Mouse (Mus musculus) v-Abl transformed pro-B cells (cell line): Measurements from ENCODE around the gene Spock1.

ENCODE experiments used
- in situ Hi-C, 2 experiments: fragments of 400-800 bp; cut with MboI; formaldehyde crosslinking; loops; one replicate each; pipeline ENCODE4 v1.15.1; 2025; ENCODE audit not compliant: unreplicated experiment in 2 of 2

Gene Spock1

DNA sequence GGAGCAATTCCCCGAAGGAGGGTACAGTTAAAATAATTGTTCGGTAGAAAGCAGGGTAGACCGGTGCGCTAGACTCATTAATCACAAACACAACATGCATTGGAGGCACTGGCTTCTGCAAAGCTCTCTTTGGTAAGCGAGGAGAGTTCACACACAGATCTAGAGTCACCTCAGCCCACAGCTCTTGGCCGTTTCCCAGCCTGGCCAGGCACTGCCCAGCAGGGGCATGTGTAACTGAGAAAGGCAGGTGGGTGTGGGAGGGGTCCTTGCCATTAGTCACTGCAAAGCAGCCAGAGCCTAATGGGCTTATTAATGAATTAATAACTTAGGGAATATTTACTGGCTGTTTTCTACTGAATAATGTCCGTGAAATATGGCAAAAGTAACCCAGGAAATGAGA lies 172.1 kb downstream of the Spock1 start:
- in situ Hi-C loops, result no loop called here

DNA sequence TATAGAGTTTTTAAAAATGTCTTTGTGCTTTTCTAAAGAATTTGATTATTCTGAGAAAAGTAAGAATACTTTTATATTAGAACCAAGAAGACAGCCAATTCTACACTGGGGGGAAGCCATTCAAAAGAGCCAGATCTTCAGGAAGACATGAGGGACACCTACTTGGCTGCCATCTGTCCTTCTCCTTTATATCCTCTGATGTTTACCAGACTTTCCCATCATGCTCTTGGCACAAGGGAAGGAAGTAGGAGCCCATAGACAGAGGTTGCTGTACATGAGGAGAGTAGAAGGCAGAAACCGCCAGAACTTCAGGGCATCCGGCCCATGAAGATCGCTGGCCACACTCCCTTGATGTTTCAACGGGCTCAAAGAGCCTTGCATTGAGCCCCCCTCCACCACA lies 173.6 kb downstream of the Spock1 start:
- in situ Hi-C loops, result no loop called here

DNA sequence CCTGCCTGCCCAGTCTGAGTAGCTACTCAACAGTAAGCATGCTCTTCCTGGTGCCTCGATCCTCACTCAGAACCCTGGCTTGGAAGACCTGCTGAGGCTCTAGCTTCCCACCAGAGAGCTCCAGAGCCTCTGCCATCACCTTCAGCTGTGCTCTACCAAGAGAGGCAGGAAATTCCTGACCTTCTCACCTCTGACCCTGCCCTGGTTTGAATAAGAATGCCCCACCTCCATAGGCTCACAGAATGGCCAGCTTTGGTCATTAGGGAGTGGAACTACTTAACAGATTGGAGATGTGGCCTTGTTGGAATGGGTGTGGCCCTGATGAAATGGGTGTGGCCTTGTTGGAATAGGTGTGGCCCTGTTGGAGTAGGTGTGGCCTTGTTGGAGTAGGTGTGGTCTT lies 174.6 kb downstream of the Spock1 start:
- in situ Hi-C loops, result no loop called here

DNA sequence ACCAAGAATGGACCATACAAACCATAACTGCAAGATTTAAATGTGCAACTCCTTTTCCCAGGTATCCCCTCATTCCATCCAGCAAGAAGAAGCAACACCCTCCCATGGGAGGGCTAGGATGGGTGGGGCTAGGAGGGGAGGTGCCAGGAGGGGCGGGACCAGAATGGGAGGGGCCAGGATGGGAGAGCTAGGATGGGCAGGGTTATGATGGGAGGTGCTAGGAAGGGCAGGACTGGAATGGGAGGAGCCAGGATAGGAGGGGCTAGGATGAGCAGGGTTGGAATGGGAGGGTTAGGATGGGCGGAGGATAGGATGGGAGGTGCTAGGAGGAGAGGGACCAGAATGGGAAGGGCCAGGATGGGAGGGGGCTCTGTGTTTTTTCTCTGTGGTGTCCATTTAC lies 175.9 kb downstream of the Spock1 start:
- in situ Hi-C loops, result no loop called here

DNA sequence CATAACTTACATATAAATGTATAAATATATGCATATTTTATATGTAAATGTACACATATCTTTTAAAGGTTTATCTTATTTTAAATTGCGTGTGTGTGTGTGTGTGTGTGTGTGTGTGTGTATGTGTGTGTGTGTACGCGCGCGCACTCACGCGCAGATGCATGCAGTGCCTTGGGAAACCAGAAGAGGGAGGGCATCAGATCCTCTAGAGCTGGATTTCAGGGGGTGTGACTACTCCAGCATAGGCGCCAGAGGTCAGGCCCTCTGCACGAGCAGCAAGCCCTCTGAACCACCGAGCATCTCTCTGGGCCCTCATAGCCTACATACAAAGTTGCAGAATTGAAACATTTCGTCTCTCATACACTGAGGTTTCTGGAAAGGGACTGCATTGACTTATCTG lies 180.4 kb downstream of the Spock1 start:
- in situ Hi-C loops, result no loop called here

DNA sequence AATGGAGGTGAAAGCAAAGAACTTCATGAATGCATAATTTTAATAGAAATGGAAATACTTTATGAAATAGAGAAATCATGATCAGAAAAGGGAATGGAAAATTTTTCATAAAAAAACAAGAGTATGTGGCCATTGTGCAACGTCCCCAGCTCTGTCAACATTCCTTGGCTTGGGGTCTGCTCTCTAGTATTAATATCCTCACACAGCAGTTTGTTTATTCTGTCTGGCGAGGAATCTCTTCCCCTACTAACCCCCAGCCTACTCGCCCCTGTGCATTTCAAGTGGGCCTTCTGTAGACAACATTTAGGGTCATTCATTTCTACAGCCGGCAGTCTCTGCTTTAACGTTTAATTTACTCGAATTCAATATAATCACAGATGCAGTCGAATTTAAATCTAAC lies 181.5 kb downstream of the Spock1 start:
- in situ Hi-C loops, result no loop called here

DNA sequence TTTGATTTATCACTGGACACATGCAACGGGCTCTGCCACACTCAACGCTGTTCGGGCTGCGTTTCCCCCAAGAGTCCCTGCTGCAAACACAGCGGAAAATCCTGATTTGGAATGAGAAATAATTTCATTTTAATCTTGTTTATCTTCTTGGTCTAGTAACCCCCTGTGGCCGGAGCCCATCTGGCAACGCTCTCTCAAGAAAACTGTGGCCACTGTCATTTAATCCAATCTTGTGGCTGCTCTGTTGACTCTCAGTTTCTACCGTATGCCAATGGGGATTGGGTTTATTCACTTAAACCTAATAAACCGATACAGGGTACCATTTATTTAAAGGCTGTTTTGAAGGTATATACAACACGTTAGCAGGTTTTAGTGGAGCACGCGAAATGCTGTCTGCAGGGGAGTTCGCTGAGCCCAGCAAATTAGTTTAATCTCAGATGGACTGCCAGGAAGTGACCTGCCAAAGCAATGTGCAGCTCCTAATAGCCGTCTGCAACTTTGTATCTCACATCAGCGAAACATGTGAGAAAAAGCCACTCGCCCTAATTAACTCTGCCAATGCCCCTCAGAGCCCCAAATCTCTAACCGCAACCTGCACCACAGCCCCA lies 185.7 kb downstream of the Spock1 start:
- in situ Hi-C loops, result no loop called here

DNA sequence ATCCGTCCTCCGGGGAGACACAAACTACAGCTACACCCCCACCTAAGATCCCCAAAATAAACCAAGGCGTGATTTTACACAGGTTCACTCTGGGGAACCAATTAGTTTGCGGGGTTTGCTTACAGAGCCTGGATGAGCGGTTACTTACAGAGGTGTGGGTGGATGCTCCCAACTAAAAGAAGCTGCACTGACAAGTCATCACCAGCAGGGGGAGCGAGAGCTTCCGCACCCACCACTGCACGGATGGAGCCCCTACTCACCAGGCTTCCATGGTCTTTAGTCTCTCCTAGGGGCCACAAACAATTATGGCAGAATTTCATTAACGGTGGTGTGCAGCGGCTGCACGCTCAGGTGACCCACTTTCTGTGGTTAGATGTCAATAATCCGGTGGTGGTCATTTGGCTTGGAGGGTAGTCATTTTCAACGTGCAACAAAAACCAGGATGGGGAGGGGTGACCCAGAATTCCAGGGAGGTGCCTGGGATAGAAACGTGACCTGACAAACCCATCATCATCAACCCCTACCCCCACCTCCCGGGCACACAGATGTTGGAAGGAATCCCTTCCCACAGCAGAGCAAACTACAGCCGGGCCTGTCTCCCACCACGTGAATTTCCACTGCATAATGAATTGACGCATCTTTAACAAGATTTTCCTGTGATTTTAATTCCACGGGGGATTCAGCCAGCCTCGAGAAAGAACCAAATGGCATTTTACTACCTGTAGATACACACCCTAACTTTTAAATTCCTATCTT lies 186.4 kb downstream of the Spock1 start:
- in situ Hi-C loops, result no loop called here

DNA sequence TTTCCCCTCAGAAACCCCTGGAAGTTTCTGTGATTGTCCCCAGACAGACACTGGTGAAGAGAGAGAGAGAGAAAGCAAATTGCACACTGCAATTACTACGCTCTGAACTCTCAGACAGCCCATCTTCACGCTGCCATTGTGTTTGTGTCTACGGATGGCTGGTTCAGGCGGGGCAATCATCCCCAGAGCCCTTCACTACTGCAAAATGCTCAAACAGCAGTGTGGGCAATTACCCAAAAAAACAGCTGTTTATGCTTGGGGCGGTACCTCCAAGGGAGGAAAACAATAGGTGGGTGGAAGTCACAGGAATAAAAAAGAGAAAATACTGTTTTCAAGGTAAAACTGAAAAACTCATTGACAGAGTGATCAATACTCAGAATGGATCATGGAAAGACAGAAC lies 190.0 kb downstream of the Spock1 start:
- in situ Hi-C loops, result no loop called here

DNA sequence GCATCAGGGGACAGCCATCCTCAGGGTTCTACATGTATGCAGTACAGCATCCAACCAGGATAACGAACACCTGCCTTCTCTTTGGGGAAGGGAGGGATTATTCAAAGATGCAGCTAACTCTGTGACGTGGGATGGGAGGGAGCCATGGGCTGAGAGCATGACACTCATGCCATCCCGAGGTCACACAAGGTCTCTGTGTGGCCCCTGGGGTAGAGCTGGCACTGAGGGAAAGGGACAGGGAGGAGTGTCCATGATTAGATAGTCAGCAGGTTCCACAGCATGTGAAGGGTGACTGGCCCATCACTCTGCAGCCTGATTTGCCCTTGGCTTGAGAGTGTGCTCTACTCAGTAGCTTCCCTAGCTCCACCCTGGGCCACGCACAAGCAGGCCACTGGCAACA lies 195.2 kb downstream of the Spock1 start:
- in situ Hi-C loops, result no loop called here

DNA sequence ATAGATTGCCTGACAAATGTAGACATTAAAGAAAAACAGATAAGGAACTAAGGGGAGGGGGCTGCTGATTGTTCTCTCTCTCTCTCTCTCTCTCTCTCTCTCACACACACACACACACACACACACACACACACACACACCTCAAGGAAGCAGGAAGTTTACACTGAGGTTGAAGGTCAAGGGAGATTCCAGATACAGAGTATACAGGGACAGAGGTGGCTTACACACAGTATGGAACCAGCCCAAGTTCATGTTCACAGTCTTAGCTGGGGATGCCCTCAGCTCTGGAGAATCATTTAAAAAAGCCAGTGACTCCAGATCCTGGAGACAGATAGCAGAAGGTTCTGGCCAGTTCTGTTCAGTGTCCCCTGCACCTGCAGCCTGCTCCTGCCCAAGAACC lies 199.7 kb downstream of the Spock1 start:
- in situ Hi-C loops, result no loop called here

DNA sequence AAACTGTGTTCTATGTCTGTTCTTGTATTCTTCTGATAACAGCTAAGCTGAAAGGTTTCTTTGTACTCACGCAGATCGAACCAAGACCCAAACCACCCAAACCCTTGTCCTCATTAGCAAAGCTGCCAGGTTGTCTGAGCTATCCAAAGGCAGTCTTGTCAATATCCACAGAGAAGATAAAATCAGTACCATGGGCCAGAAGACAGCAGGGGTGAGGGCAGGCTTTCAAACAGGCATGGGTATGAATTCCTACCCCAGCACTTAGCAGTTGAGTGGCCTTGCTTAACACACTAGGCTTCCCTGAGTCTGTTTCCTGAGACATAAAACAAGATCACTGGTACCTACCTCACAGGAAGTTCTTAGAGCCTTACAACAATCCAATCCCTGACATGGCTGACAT lies 205.2 kb downstream of the Spock1 start:
- in situ Hi-C loops, result no loop called here

DNA sequence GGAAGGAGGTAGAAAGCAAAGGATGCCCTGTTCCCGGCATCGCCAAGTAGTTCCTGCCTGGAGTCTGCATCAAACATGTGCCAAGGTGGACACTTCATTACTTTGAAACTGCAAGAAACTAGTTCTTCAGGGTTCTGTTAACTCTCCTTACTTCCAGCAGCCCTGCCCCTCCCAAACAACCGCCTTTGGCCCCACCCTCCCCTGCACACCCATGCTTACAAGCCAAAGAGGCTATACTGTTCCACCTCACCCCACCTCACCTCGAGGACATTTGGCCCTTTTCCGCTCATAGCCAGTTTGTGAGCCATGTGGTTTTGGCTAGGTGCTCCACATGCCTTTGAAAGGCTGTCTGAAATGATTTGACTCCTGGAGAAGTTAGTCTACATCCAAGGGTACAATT lies 211.4 kb downstream of the Spock1 start:
- in situ Hi-C loops, result no loop called here

DNA sequence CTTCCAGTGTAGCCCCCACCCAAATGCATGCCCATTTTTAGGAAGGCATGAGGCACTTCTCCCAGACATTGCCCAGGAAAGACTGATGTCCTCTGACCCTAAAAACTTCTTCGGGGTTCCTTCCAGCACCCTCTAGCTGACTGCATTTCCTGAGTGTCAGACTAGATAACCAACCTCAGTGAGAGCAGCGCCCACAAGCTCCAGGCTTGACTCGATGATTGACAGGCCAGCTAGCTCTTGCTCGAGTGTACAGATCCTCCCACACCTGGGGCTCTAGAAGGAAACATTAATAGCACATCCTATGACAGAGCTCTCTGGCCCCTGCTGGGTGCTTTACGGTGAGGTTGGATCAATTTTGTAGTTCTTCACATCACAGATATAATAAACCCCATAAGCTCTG lies 219.2 kb downstream of the Spock1 start:
- in situ Hi-C loops, result no loop called here

DNA sequence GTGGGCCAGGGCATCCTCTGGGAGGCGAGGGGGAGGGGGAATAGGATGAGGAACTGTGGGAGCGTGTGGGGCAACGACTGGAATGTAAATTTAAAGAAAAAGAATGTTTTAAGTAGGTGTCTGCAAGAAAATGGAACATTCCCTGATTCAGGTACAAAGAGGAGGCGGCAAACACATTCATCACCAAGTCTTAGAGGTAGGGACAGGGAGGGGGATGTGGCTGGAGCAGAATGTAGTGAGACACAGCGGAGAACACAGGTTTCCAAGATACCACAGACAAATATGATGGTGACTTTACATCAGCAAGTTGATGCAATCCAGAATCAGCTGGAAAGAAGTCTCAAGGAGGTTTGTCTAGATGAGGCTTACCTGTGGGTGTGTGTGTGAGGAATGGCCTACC lies 221.7 kb downstream of the Spock1 start:
- in situ Hi-C loops, result no loop called here

DNA sequence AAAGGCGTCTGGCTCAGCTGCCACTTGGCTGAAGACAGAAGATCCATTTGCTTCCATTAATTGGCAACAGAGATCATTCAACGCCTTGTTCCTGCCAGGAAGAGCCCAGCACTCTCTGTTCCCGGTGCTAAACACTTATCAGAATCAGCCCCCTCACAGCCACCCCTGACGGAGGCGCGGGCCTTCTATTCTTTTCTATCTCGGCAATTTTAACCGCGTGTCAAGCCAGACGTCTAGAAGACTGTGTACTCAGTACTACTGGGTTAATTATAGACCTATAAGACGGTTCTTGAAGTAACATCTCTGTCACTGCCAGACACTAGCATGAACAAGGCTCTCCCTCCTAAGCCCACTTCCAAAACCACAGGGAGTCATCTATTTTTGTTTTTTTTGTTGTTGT lies 222.9 kb downstream of the Spock1 start:
- in situ Hi-C loops, result no loop called here

DNA sequence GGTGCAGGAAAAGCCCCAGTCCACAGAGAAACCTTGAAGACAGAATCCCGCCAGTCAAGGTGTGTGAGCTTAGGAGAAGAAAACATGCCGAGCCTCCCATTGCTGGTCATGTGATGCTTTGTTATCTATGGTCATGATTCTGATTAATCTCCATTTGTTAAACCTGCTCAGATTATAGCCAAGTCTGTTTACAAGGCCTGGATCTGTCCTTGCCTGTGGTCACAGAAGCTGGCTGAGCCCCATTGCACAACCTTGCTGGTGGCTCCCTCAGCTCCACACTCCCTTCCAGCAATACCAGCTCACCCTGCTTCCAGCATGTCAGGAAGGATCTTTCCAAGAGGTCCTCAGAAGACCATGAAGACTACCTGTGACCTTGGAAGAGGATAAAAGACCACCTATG lies 228.5 kb downstream of the Spock1 start:
- in situ Hi-C loops, result no loop called here

DNA sequence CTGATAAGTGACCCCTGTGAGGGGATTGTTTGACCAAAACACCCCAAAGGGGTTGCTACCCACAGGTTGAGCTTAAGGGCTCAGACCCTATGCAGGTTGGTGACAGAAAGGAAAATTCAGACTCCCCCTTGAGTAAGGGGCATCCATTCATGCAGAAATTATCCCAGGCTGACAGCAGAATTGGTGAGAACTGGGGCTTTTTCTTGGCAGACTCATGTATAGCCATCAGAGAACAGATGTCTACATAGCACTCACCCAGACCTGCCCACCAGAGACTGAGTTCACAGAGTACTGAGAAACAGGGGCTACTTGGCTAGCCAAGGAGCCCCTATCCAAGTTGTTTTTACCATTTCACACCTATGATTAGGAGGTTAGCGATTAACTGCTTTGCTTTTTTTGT lies 231.3 kb downstream of the Spock1 start:
- in situ Hi-C loops, result no loop called here

DNA sequence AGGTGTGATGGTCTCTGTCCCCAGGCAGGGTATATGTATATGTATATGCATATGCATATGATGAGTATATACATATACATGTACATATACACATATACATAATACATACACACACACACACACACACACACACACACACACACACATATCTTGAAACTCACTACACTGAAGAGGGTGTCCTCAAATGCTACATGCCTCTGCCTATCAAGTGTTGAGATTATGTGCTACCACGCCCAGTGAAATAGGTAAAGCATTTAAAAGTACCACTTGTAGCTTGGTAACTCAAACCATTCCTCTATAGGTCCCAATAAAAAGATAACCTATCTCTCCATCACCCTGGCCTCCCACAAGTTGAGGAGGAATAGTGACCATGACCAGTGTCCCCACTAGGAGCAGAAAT lies 234.7 kb downstream of the Spock1 start:
- in situ Hi-C loops, result no loop called here

DNA sequence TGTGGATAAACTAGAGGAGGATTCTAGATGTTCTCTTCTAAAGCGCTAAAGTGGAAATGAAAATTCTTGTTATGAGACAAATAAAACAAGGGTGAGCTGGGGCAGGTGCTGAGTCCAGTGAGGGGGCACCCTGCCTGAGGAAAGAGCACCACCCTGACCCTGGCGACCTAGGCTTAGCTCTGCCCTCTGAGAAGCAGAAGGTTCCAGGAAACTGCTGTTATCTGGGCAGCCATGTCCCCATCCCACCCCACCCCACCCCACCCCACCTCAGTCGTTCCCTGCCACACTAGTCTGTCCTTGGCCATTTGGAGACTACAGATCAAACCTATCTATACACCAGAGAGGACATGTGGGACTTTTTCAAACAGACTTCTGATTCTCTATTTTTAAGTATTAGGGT lies 235.4 kb downstream of the Spock1 start:
- in situ Hi-C loops, result no loop called here

DNA sequence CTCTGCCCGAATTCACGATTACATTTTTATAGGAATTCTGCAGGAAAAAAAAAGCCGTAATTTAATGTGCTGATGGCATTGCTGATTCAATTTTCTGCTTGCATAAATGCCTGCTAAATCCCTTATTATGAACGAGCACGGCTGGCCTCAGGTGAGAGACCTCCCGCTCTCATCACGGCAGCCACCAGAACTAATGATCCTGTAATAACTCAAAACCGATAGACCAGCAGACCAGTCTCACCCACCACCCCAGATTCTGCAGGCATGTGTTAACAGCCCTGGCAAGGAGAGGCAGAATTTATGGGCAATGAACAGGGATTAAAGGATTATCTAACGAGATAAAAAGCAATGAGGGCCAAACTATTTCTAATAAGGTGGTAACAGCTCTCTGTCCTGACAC lies 236.2 kb downstream of the Spock1 start:
- in situ Hi-C loops, result no loop called here

DNA sequence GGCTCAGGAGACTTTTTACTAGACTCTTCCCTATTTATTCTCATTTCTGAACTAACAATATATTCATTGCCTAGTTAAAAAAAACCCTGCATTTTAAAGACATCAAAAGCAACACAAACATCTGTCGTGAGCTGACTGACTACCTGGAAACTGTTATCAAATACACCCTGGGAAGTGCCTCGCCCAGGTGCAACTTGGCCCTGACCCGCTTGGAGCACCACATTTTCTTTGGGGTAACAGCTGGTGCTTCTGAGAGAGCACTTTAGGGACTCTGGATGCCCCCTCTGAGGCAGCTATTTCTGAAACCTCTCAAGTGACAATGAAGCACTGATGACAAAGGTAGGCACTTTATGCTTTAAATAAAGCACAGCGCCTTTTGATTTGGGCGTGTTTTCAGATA lies 236.8 kb downstream of the Spock1 start:
- in situ Hi-C loops, result no loop called here

DNA sequence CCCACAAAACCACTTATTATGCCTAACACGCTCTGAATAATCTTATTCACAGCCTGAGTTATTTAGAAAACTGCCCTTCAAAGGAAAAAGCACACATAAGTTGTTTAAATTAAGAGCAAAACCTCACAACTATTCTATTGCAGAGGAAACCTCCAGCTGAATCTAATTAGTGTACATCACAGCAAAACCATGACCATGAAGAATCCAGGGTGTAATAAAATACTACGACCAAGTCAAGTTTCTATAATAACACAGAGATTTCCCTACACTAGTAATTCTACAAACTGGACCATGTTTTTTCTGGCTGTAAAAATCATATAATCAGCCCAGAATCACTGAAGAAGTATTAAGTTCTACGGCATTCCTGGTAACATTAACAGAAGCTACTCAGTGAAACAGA lies 240.5 kb downstream of the Spock1 start:
- in situ Hi-C loops, result no loop called here
